Mouse (Mus musculus) stomach, embryonic 16.5 days (tissue): ENCODE measurements around the gene Med20. TPM values are rescaled to one million over a fixed set of nuclear protein-coding genes. Genes with fewer than 3 reads are reported as not detected.
"Not testable (repeated sequence)": the region's sequence is repeated elsewhere in the genome, so short reads cannot be mapped to it uniquely, and the experiment has no call there.

Experiments used
- ATAC-seq: fragments of 200-750 bp; cut with Nextera tagmentation; 2 replicates; pipeline ENCODE4 v1.8.0; 2017; ENCODE audit warnings: moderate number of reproducible peaks, moderate TSS enrichment; ENCODE audit not compliant: insufficient read depth, low FRiP score
- H3K27ac ChIP-seq: fragments of 300-500 bp; sonication (generic); 2 replicates; pipeline ENCODE4 v1.5.1; 2014; ENCODE audit warnings: low read length
- H3K27me3 ChIP-seq: fragments of 300-500 bp; sonication (generic); 2 replicates; pipeline ENCODE4 v1.6.1; 2014; ENCODE audit warnings: low read length, control low read depth, mixed read lengths; ENCODE audit not compliant: control insufficient read depth, insufficient read depth
- H3K36me3 ChIP-seq: fragments of 300-500 bp; sonication (generic); 2 replicates; pipeline ENCODE4 v1.6.1; 2014; ENCODE audit warnings: low read length; ENCODE audit not compliant: control insufficient read depth, insufficient read depth
- H3K4me1 ChIP-seq: fragments of 300-500 bp; sonication (generic); 2 replicates; pipeline ENCODE4 v1.6.1; 2014; ENCODE audit warnings: low read length, control low read depth, mixed read lengths; ENCODE audit not compliant: control insufficient read depth, insufficient read depth
- H3K4me2 ChIP-seq: fragments of 300-500 bp; sonication (generic); 2 replicates; pipeline ENCODE4 v1.6.1; 2014; ENCODE audit warnings: low read depth, low read length, mixed read lengths
- H3K4me3 ChIP-seq: fragments of 300-500 bp; sonication (generic); replicated peaks from 2 replicates; pipeline ENCODE4 v1.5.1; 2014; ENCODE audit warnings: mild to moderate bottlenecking, low read length
- H3K9ac ChIP-seq: fragments of 300-500 bp; sonication (generic); 2 replicates; pipeline ENCODE4 v1.6.1; 2014; ENCODE audit warnings: low read length
- H3K9me3 ChIP-seq: fragments of 300-500 bp; sonication (generic); replicated peaks from 2 replicates; pipeline ENCODE4 v1.6.1; 2016; ENCODE audit warnings: low read length, control low read depth; ENCODE audit not compliant: control insufficient read depth
- WGBS: fragments of 180-500 bp; shearing (Covaris S2); extraction: QIAGEN DNeasy Blood & Tissue Kit; methylation state at CpG from one replicate; pipeline ENCODE4 v1.1.7; 2014; 5-methylcytosine and 5-hydroxymethylcytosine counted together
- polyA plus RNA-seq: library from polyadenylated mRNA; unstranded; fragments of >200 nt; fragmentation: Nextera tagmentation; extraction: Ambion mirVana; gene quantifications from 2 replicates; pipeline ENCODE4 v1.2.1, GENCODE M21; 2015

Med20 gene
- polyA plus RNA-seq, 1 experiment from 2014 or later = 40.7 TPM

DNA sequence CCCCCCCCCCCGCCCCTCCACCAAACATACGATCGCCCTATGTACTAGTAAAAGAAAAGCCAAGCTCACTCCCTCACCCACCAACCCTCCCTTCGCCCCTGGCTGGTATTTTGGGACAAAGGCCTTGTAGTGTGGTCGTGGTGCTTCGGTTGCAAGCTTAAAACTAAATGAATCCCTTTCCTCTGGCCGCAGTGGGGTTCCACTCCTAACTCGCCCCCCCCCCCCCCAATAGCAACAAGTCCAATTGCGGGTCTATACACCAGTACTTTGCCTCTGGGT is 16.5 kb upstream of the Med20 start:
- Histone ChIP-seq H3K4me1 (peaks cover 38% of the 10 kb centered on the region), H3K27me3 (no peaks in the 10 kb centered on the region), H3K9ac (peak overlapping the region; percentile 85), H3K4me2 (peak overlapping the region; percentile 74), H3K27ac (peak overlapping the region; percentile 99), H3K36me3 (peaks cover 11% of the 10 kb centered on the region; the same call in 1 of the 2 replicates), H3K4me3 (peak overlapping the region; percentile 81), H3K9me3 (no peaks in the 10 kb centered on the region)
- ATAC-seq = no peak
- 0% methylated on average over 9 of the region's 9 CpGs for WGBS

DNA sequence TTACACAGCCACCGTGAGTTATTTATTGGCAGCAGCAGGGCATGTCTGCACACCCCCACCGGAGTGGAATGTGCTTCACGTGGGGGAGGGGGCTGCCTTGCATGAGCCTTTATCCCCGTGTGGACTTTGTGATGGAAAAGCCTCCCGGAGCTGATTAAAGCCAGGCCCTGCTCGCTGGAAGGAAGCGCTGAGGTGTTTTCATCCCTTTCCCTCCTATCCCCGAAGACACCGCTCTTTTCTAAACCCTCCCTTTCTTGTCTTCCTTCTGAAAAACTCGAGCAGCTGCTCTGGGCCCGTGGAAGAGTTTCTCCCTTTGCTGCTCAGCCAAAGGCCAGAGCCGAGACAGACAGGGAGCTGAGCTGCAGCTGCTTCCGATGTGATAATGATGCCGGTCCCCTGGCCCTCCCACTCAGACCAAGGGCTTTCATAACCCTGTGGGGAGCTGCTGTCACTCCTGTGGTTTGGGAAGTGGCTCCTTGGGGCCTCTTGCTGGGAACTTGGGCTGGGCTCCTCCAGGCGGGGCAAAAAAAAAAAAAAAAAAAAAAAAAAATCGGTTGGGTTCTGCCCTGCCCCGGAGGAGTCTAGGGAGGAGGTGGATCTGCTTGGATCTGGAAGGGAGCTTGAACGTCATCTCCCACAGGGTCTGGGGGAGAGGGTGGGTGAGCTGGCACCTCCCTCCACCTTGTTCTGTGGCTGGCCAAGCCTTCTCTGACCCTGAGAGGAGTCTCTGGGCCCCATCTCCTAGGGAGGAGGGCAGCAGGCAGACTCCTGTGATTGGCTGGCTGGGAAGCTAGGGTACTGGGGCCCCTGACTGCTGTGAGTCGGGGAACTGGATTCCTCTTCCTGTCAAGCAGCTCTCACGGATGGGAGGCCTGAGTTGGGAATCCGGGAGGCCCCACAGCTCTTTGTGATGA is 15.9 kb upstream of the Med20 start:
- peak overlapping the region; percentile 99 for H3K27ac ChIP-seq
- H3K4me1 ChIP-seq = peaks cover 38% of the 10 kb centered on the region
- peak overlapping the region; percentile 81 for H3K4me3 ChIP-seq
- H3K4me2 ChIP-seq = peak overlapping the region; percentile 74
- H3K27me3 ChIP-seq = no peaks in the 10 kb centered on the region
- ATAC-seq = peak; percentile 79
- H3K9me3 ChIP-seq = no peaks in the 10 kb centered on the region
- peak overlapping the region; percentile 85 for H3K9ac ChIP-seq
- WGBS = under 1% methylated on average over 21 of the region's 21 CpGs
- H3K36me3 ChIP-seq = peaks cover 11% of the 10 kb centered on the region; the same call in 1 of the 2 replicates

DNA sequence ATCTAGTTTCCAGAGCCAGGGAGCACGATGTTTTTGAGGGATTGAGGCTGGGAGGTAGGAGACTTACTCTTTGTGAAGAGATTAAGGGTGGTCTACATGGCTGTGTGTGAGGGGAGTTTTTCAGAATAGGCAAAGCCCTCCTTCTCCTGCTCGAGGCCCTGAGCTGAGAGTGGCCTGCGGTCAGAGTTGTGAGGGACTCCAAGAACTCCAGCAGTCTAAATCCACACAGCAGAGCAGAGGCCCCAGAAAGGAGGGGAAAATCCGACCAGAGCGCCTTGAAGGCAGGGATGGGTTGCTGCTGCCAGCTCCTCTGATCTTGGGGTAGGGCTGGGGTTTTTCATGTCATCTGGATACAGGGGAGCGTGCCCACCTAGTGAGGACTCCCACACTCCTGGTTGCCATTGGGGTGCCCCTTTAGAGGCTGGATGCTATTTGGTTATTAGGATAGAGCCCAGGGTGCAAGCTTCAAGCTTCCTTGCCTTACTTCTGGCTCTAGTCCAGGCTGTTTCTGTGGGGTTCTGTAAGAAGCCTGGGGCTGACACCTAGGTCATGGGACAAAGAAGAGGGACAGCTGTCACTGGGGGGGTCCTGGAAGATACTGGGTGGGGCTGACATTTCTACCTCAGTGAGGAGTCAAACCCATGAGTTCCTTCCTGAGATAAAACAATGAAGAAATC is 15.1 kb upstream of the Med20 start:
- 15% methylated on average over 6 of the region's 6 CpGs for WGBS
- ATAC-seq = no peak
- H3K4me3 ChIP-seq = peak overlapping the region; percentile 81
- no peaks in the 10 kb centered on the region for H3K27me3 ChIP-seq
- H3K36me3 ChIP-seq = peaks cover 15% of the 10 kb centered on the region; the same call in 1 of the 2 replicates
- H3K4me1 ChIP-seq = peaks cover 38% of the 10 kb centered on the region
- H3K4me2 ChIP-seq = peak overlapping the region; percentile 74
- H3K9me3 ChIP-seq = no peaks in the 10 kb centered on the region
- H3K9ac ChIP-seq = peak overlapping the region; percentile 85
- peak overlapping the region; percentile 99 for H3K27ac ChIP-seq

DNA sequence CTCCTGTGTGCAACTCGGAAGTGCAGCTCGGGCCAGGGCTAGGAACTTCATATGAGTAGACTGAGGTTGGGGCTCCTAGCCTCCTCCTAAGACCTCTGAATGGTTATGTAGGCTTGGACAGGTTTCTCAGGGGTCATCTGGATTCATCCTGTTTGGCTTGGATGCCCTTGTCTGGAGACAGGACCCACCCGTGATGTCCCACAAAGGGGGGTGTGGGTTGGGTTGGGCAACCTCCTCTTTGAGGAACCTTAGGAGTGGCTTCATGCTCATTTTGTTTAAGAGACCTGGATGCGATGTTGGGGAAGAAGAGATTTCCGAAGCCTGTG is 14.6 kb upstream of the Med20 start:
- Histone ChIP-seq H3K4me1 (peaks cover 38% of the 10 kb centered on the region), H3K36me3 (peaks cover 20% of the 10 kb centered on the region), H3K9ac (peak overlapping the region; percentile 85), H3K27ac (peak overlapping the region; percentile 99), H3K9me3 (no peaks in the 10 kb centered on the region), H3K4me3 (peak overlapping the region; percentile 81), H3K27me3 (no peaks in the 10 kb centered on the region), H3K4me2 (peak overlapping the region; percentile 74)
- 41% methylated on average over 5 of the region's 5 CpGs for WGBS
- ATAC-seq = no peak

DNA sequence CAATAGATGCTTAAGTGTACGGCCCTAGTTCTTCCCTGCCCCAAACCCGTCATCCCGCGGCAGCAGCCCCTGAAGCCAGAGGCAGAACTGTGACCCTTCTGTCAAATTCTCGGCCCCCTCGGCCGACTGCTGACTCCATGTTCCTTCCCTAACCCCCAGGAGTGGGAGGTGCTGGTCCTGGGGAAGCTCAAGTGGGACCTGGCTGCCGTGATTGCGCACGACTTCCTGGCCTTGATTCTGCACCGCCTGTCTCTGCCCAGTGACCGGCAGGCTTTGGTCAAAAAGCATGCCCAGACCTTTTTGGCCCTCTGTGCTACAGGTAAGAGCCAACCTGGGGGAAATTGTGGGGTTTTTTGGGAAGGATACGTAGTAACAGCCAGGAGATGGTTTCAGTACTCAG is 14.1 kb upstream of the Med20 start:
- no peaks in the 10 kb centered on the region for H3K27me3 ChIP-seq
- peak overlapping the region; percentile 74 for H3K4me2 ChIP-seq
- H3K9ac ChIP-seq = peak overlapping the region; percentile 85
- H3K36me3 ChIP-seq = peaks cover 22% of the 10 kb centered on the region
- peak overlapping the region; percentile 81 for H3K4me3 ChIP-seq
- no peaks in the 10 kb centered on the region for H3K9me3 ChIP-seq
- H3K4me1 ChIP-seq = peaks cover 38% of the 10 kb centered on the region
- peak overlapping the region; percentile 99 for H3K27ac ChIP-seq
- WGBS = 58% methylated on average over 13 of the region's 13 CpGs
- ATAC-seq = no peak

DNA sequence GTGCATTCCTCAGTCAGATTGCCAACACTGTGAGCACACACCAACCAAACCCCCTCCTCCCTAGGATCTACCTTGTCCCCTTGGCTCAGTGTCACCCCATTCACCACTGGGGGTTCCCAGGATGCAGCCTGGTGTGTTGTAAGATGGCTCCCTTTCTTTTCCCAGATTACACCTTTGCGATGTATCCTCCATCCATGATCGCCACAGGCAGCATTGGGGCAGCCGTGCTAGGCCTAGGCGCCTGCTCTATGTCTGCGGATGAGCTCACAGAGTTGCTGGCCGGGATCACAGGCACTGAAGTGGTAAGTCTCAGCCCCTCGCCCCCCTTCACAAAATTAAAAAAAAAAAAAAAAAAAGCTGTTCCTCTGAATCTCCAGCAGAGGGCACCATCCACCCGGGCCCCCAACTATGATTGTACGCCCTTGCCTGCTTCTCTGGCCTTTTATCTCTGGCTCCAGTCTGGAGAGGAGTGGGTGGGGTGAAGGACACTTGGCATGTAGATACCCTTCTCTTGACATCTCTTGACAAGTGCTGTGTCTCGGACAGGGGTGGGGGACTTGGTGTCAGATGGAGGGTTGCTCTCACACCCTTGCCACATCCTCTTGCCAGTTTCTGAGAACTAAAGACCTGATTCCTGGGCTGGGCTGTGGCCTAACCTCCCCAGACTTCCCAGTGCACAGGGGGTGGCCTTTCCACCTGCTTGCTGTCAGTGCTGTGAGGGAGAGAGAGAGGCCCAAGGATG is 13.4 kb upstream of the Med20 start:
- Histone ChIP-seq H3K9me3 (no peaks in the 10 kb centered on the region), H3K9ac (peak overlapping the region; percentile 85), H3K4me3 (peak overlapping the region; percentile 81; the same call in 1 of the 2 replicates), H3K27me3 (no peaks in the 10 kb centered on the region), H3K36me3 (peaks cover 22% of the 10 kb centered on the region), H3K4me1 (peaks cover 32% of the 10 kb centered on the region), H3K27ac (peak overlapping the region; percentile 99), H3K4me2 (peak overlapping the region; percentile 74)
- WGBS = 23% methylated on average over 10 of the region's 10 CpGs
- no peak for ATAC-seq

DNA sequence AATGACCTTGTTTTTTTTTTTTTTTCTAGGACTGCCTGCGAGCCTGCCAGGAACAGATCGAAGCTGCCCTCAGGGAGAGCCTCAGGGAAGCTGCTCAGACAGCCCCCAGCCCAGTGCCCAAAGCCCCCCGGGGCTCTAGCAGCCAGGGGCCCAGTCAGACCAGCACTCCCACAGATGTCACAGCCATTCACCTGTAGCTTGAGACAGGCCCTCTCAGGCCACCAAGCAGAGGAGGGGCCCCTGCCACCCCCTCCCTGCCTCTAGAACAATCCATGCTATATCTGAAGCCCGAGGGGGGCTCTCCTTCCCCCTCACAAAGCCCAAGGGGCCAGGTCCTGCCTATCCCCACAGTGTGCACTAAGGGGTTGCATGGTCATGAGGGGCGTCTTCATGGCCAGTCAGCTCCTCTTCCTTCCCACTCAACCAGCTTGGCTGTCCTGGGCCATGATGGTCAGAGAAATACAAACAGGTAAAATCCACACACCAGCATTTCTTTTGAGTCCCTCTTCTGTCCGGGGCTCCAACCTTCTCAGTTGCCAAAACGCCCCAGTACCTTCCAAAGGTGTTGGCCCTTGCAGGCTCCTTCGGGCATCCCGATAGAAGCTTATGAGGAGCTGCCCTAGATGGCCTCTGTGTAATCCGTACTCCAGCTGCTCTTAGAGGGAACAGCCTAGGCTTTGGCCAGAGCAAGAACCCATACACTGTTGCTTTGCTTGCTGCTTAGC is 12.6 kb upstream of the Med20 start:
- H3K4me1 ChIP-seq = peaks cover 32% of the 10 kb centered on the region
- H3K27ac ChIP-seq = peak overlapping the region; percentile 99
- not testable (repeated sequence) for H3K27me3 ChIP-seq, H3K4me2 ChIP-seq, ATAC-seq, H3K9me3 ChIP-seq, H3K9ac ChIP-seq, H3K4me3 ChIP-seq
- 77% methylated on average over 10 of the region's 10 CpGs for WGBS
- peaks cover 22% of the 10 kb centered on the region for H3K36me3 ChIP-seq

DNA sequence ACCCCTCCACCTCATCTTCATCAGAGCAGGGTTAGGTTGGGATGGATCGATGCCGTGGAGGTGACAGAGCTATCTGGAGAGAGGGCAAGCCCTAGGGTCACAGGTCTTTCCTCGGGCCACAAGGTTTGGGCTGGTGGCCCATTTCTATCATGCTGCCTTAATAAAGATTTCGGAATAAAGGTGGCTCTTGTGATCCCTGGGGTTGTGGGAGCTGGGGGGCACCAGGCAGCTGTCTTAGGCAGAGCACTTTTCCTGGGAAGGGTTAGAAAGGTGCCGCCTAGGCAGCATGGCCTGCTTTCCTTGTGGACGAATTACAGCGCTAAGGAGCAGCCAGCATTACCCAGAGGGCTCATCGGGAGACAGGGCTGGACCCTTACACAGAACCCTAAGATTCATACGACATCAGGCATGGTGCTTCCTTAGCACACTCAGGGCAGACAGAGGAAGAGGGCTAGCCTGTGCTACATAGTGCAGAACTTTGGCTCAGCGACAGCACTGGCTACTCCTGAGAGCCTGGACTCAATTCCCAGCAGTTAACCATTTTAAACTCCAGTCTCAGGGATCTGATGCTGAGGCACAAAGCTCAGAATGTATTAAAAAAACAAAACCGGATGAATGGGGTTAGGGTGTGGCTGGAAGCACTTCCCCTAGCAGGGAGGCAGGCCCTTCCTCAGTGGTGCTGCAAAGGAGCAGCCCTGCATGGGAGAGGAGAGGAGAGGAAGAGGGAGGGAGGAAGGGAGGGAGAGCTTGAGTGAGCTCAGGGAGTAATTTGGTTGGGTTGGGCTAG is 11.7 kb upstream of the Med20 start:
- 67% methylated on average over 11 of the region's 11 CpGs for WGBS
- H3K4me3 ChIP-seq = no peak overlapping the region
- no peak for ATAC-seq
- peaks cover 25% of the 10 kb centered on the region for H3K36me3 ChIP-seq
- no peaks in the 10 kb centered on the region for H3K27me3 ChIP-seq
- H3K27ac ChIP-seq = peak overlapping the region; percentile 72
- H3K4me2 ChIP-seq = no peak overlapping the region
- no peaks in the 10 kb centered on the region for H3K9me3 ChIP-seq
- peaks cover 32% of the 10 kb centered on the region for H3K4me1 ChIP-seq
- peak overlapping the region; percentile 11; the same call in 1 of the 2 replicates for H3K9ac ChIP-seq
